Comparison of ENCODE assay signal across 8 mouse cellular contexts in genomic region chr11:93884901-93885571, GRCm38 (mm10). TPM values are rescaled to one million over a fixed set of nuclear protein-coding genes. Genes with fewer than 3 reads are reported as not detected.
DNase-seq lines count a peak whose midpoint lies in the region; ATAC-seq lines count a peak whose summit lies in the region.

No protein-coding gene starts in this region.

- no peaks in the 10 kb centered on the region for H3K36me3 ChIP-seq in hindbrain, embryonic 16.5 days (ENCODE audit: control insufficient read depth, insufficient read depth, low read length)

- H3K9ac ChIP-seq in hindbrain, embryonic 16.5 days (ENCODE audit: low read depth, low read length) = peak overlapping the region; percentile 69

- H3K9me3 ChIP-seq in hindbrain, embryonic 16.5 days (ENCODE audit: control insufficient read depth, low read length) = no peaks in the 10 kb centered on the region

- H3K27me3 ChIP-seq in hindbrain, embryonic 16.5 days (replicated peaks; ENCODE audit: control insufficient read depth, insufficient read depth, low read length) = no peaks in the 10 kb centered on the region

- H3K4me2 ChIP-seq in hindbrain, embryonic 16.5 days (ENCODE audit: low read length) = peak overlapping the region; percentile 82

- peak overlapping the region; percentile 99 for H3K4me3 ChIP-seq in hindbrain, embryonic 16.5 days (ENCODE audit: low read length)

- H3K27ac ChIP-seq in hindbrain, embryonic 16.5 days (ENCODE audit: low read depth, low read length) = peak overlapping the region; percentile 96

- WGBS in hindbrain, embryonic 16.5 days = under 1% methylated on average over 72 of the region's 81 CpGs

- intact Hi-C loops in left cerebral cortex, postnatal 10 days (cut with DNase I) = no loop called here

- peak; percentile 46 for ATAC-seq in hindbrain, embryonic 16.5 days
- peak; percentile 48 for ATAC-seq in megakaryocyte, adult 5-6 weeks (ENCODE audit: poor library complexity, severe bottlenecking)

- H3K4me1 ChIP-seq in hindbrain, embryonic 16.5 days (ENCODE audit: control insufficient read depth, insufficient read depth, low read depth, low read length) = peaks cover 28% of the 10 kb centered on the region

- DNase-seq in adrenal gland, adult (ENCODE audit: inconsistent age in 2 of 2, low spot score in 1 of 2) = peak; percentile 80 to 88
- no peak for DNase-seq in adrenal gland, adult 8-10 months
- peak; percentile 77 to 78 for DNase-seq in cerebellum, postnatal 10 days
- peak; percentile 23 to 50 for DNase-seq in frontal cortex, postnatal 10 days (ENCODE audit: low spot score in 2 of 2)
- peak; percentile 20 to 77 for DNase-seq in left cerebral cortex, postnatal 10 days (ENCODE audit: extremely low spot score in 1 of 2, low spot score in 2 of 2)
- DNase-seq in right cerebral cortex, postnatal 25 days = peak; percentile 61

RNA-seq across cellular contexts. Expression of gene Utp18, which starts 0.5 kb away (rescaled TPM):
- total RNA-seq in adrenal gland, adult 8-10 months (2022) = 10 to 100 TPM; 20.7 to 29.2 (median 22.0) TPM
- polyA plus RNA-seq in hindbrain, embryonic 16.5 days (2015; fragmentation: Nextera tagmentation; extraction: Ambion mirVana) = 25.5 and 26.0 TPM in 2 replicates
- total RNA-seq in left cerebral cortex, postnatal 10 days (2021) = 10 to 100 TPM; 28.4 to 28.8 TPM
- 18.0 and 18.4 TPM in 2 replicates for total RNA-seq in megakaryocyte, adult 5-6 weeks (2015)
- total RNA-seq in megakaryocyte, adult 5-6 weeks (2017) = 21.2 and 31.0 TPM in 2 replicates

RNA-seq across cellular contexts. Expression of gene Mbtd1, which starts 0.6 kb away (rescaled TPM):
- 10 to 100 TPM; 25.4 to 38.4 (median 30.7) TPM for total RNA-seq in adrenal gland, adult 8-10 months (2022)
- 18.0 and 19.0 TPM in 2 replicates for polyA plus RNA-seq in hindbrain, embryonic 16.5 days (2015; fragmentation: Nextera tagmentation; extraction: Ambion mirVana)
- 10 to 100 TPM; 29.2 to 34.1 TPM for total RNA-seq in left cerebral cortex, postnatal 10 days (2021)
- total RNA-seq in megakaryocyte, adult 5-6 weeks (2015) = 37.2 and 48.3 TPM in 2 replicates
- 25.4 and 37.9 TPM in 2 replicates for total RNA-seq in megakaryocyte, adult 5-6 weeks (2017)
